Mouse (Mus musculus) right cerebral cortex, postnatal 36 days (tissue): ENCODE data around the gene Rtn3.

Source experiments
- DNase-seq, 2 experiments: peaks; one replicate each; pipeline ENCODE4 v3.0.0; 2022; ENCODE audit warnings: low spot score in 2 of 2, mixed read lengths in 1 of 2

Rtn3 gene

GRCm38 (mm10) chr19:7487680-7488079, 4.6 kb upstream of the Rtn3 start:
- no peak for DNase-seq

DNA sequence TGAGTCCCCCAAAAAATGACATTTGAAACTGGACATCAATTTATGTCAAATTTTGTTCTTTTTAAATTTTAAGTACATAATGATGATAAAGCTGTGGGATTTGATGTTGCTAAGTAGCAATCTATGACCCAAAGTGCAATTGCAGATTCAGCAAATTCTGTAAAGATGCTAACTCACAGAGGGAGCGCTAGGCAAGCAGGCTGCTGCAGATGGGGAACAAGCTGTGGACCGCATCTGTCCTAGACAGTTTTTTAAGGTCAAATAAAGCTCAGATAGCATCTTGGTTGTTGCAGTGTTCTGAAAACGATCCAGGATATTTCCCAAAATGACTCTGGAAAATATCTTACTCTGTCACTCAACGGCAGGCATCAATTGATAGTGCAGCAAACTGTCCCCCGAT, 995 bp upstream of the Rtn3 start:
- DNase-seq = no peak

- peak; percentile 68 to 69 for DNase-seq
Observed at GRCm38 (mm10) chr19:7483512-7483882, 416 bp upstream of the Rtn3 start.

- no peak for DNase-seq
Observed at GRCm38 (mm10) chr19:7482266-7482598, 849 bp downstream of the Rtn3 start.

GRCm38 (mm10) chr19:7481541-7482265, 1.4 kb downstream of the Rtn3 start:
- DNase-seq = peak; percentile 36 to 43

GRCm38 (mm10) chr19:7479751-7480248, 3.3 kb downstream of the Rtn3 start:
- DNase-seq = no peak

- no peak for DNase-seq
Observed at GRCm38 (mm10) chr19:7470643-7471042, 12.4 kb downstream of the Rtn3 start.

DNA sequence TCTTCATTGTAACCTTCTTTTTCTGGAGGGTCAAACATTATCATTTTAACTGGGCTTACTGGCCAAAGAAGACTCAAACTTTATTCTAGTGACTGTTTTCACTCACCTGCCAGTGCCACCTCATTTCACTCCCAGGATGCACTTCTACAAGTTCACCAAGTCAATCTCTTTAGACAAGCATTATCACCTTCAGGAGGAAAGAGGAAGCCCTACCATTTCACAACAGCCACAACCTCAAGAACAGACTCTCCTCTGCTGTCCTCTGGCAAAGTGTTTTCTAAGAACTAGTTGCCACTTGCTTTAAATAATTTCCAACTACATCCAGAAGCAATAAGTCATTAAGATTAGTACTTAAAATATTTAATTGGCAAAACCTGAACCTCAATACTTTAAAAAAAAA, 15.2 kb downstream of the Rtn3 start:
- no peak for DNase-seq

GRCm38 (mm10) chr19:7459370-7459769, 23.7 kb downstream of the Rtn3 start:
- no peak for DNase-seq

GRCm38 (mm10) chr19:7458901-7459300, 24.2 kb downstream of the Rtn3 start:
- no peak for DNase-seq

GRCm38 (mm10) chr19:7456803-7457202, 26.3 kb downstream of the Rtn3 start:
- DNase-seq = no peak

- no peak for DNase-seq
Observed at GRCm38 (mm10) chr19:7445596-7445995, 37.5 kb downstream of the Rtn3 start.

GRCm38 (mm10) chr19:7445105-7445504, 38.0 kb downstream of the Rtn3 start:
- no peak for DNase-seq

DNA sequence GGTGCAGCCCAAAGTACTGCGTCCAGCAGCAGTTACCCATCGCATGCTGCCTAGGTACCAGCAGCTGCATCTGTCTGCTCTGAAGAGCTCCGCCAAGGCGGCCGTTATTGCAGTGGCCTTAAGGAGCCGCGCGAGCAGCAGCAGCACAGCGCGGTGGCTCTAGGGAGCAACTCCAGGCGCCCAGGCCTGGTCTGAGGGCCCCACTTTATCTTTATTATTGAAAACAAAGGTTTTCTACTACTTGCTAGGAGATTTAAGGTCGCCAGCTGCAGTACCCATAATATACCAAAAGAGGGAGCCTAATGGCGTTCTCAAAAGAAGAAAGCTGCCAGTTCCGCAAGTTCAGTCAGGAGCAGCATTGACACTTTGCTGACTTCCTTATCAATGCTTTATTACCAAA, 41.6 kb downstream of the Rtn3 start:
- no peak for DNase-seq

- no peak for DNase-seq
Observed at GRCm38 (mm10) chr19:7438295-7438694, 44.8 kb downstream of the Rtn3 start.

DNA sequence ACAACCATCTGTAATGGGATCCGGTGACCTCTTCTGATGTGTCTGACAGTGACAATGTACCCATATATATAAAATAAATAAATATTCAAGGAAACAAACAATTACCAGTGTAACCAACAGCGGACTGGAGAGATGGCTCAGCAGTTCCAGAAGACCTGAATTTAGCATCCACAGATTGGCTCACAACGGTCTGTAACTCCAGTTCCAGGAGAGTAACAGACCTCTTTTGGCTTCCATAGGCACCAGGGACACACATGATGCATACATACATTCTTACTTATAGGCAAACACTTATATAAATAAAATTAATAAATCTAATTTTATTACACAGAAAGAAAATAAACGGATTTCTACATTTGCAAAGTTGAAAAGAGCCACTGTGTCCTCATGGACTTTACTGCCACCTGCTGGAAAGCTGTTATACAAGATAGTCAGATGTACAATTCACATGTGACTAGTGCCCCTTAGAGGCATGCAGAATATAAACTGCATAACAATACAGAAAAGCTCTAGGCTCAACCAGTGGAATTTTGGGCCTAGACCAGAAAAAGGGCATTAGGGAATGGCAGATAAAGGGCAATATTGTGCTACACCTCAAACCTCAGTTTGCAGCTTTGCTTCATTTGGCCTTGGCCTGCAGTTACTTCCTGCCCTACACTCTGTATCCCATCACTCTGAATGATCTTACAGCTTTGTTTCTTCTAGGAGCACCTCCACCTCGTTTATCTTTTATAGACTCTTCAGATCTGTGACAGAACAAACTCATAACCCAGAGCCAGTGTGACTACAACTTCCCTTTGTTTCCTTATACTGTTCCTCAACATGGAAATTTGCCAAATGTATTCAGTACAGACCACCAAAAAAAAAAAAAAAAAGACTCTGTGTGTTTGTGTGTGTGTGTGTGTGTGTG, 46.8 kb downstream of the Rtn3 start:
- no peak for DNase-seq

GRCm38 (mm10) chr19:7434887-7435286, 48.2 kb downstream of the Rtn3 start:
- DNase-seq = no peak

DNA sequence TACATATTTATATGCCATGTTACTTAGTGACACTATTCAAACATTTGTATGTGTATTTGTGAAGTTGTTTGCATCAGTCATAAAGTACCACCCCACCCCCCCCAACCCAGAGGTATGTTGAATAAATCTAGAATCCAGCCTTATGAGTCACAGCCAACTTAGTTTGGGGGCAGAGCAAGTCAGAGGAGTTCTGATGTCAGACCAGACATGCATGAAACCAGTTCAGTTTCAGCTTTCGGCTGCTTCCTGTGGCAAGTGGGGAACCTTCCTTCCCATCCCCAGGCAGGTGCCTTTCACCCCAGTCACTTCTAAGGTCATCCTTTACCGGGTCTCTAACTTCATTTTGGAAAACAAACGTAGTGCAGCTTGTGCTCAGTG, 57.7 kb downstream of the Rtn3 start:
- no peak for DNase-seq

DNA sequence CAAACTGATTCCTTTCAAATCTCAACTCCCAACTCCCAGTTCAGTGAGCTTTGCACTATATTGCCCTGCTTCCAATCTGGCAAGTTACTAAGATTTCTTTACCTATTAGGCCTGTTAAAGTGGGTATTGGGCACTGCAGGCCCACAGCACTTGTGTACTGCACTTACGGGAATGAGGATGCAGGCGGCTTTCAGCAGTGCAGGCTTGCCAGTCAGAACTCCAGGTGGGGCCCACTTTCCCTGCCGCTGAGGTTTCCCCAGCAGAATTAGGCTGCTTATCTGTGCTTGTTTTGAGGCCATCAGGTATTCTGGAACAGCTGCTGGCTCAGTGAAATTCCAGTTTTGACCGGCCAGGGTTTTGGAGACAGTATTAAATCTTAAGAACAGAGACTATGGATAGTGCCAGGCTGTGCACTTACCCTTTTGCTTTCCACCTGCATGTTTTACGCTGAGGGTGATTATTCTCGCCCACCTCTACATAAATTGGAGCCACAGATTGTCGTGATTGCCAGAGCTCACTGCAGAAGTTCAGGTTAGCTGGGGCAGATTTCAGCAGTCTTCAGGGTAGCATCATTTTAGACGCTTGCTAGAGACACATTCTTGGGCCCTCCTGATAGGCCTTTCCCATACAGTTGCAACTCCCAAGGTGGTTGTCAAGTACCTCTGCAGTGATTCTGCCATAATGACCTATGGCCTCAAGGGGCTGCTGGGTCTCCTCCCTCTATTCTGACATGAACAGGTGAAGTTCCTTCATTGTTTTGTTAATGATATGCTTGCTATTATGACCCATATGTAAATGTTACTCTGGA, 58.3 kb downstream of the Rtn3 start:
- DNase-seq = no peak

DNA sequence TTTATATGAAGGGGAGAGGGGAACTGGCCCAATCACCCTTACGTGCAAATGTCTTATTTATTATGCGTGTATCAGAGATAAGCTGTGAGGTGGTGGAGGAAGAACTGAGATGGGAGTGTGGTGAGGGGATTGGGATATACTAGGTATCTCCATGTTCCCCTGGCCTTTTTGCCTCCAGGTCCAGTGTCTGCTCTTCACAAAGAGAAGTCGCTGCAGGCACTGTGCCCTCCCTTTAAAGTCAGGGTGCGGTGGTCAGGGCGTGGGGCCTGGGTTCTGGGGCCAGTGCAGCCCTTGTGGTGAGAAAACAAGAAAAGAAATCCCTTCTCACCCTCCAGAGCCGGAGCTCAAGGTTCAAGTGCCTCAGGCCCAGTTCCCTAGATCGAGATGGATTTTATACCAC, 59.0 kb downstream of the Rtn3 start:
- no peak for DNase-seq

DNA sequence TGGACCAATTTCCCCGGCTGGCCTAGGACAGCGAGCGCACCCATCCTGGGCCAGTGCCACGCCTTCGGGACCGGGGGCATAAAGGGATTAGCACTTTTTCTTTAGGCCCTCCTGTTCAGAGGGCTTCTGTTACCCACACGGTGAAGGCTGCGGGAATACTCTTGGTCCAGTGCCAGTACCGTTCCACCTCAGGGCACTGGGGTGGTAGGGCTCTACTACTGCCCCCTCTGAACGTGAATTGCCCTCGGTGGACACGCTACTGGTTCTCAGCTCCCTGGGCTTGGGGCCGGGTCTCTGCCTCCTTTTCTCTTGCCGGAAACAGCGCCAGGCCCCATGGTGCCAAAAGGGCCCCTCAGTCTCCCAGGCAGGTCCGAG, 59.4 kb downstream of the Rtn3 start:
- DNase-seq = no peak

DNA sequence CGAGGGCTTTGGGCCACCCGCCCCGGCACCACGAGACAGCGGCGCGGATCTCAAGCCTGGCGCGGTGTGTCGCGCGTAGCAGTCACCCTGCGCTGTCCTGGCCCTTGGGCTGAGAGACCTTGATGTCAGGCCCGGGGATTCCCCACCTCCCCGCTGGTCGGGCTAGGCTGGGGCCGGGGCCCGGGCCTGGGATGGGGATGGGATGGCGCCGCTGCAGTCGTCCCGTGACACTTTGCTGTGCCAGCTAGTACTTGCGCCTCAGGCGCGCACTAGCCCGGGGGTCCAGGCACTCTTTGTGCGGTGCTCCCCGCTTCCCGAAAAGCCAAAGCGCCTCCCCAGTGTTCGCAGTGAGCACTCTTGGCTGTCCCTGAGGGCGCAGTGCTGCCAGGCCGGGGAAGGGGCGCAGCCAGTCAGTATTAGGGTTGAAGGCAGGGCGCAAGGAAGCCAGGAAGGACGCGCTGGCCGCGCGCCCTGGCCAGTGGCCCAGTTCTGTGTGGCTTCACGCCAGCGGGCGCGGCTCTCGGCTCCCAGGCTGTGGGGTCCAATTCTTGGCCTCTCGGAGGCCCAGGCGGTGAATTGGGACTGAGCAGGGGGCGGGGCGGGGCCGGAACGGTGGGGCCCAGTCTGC, 59.9 kb downstream of the Rtn3 start:
- peak; percentile 68 to 80 for DNase-seq
